Mouse (Mus musculus): ENCODE measurements around the gene B9d2. TPM values are rescaled to one million over a fixed set of nuclear protein-coding genes. Genes with fewer than 3 reads are reported as not detected.

Gene B9d2
- polyA plus RNA-seq, 1 experiment from 2014 or later = 22.5 TPM

GRCm38 (mm10) chr7:25681341-25682231 is 1.0 kb downstream of the B9d2 start:
- no peaks in the 10 kb centered on the region for H3K9me3 ChIP-seq (ENCODE audit: control insufficient read depth, low read length)
- no peak overlapping the region for H3K9ac ChIP-seq (ENCODE audit: low read depth, low read length)
- H3K27ac ChIP-seq (ENCODE audit: low read length) = no peak overlapping the region
- H3K4me2 ChIP-seq (ENCODE audit: low read depth, low read length) = peak overlapping the region; percentile 81
- 60% methylated on average over 15 of the region's 15 CpGs for WGBS
- no peaks in the 10 kb centered on the region for H3K27me3 ChIP-seq (replicated peaks; ENCODE audit: control insufficient read depth, insufficient read depth, low read length)
- ATAC-seq = no peak
- peak overlapping the region; percentile 75 for H3K4me3 ChIP-seq (ENCODE audit: low read length)
- H3K36me3 ChIP-seq (ENCODE audit: control insufficient read depth, insufficient read depth, low read length) = no peaks in the 10 kb centered on the region
- H3K4me1 ChIP-seq (ENCODE audit: control insufficient read depth, insufficient read depth, low read length) = peaks cover 22% of the 10 kb centered on the region

DNA sequence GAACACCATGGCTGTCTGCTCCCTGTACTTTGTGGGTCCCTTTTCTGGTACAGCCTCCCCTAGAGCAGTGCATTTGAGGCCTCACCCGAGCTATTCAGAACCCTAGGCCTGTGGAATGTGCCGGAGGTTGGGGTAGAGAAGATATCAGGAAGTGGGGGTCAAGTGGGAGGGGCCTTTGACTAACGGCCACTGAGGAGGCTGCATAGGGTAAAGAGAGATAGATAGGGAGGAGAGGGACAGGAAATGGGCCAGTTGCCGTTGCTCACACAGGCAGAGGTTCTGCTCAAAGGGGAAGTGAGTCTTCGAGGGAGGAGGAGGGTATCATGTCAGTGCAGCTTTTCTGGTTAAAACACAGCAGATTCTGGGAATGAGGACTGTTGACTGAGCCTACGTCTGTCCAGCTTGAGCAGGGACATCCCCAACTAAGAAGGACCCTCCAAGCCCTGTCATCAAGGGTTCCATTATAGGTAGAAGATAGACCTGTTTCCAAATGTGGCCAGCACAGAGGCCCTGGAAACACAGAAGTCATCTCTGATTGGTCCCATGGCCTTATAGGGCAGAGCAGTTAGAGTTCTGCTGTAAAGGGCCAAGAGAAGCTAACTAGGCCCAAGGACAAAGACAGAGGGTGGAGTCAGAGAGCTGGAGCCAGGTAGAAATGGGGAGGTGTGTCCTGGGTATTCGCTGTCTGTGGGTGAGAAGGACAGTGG is 3.0 kb downstream of the B9d2 start:
- Histone ChIP-seq H3K27me3 (replicated peaks; ENCODE audit: control insufficient read depth, insufficient read depth, low read length) (no peaks in the 10 kb centered on the region; the same call in 1 of the 2 replicates), H3K4me2 (ENCODE audit: low read depth, low read length) (no peak overlapping the region), H3K27ac (ENCODE audit: low read length) (0 out of 2 replicates have a peak overlapping the region, but pooled peaks have one; percentile 3), H3K9me3 (ENCODE audit: control insufficient read depth, low read length) (no peaks in the 10 kb centered on the region), H3K4me3 (ENCODE audit: low read length) (no peak overlapping the region), H3K9ac (ENCODE audit: low read depth, low read length) (0 out of 2 replicates have a peak overlapping the region, but pooled peaks have one; percentile 14), H3K36me3 (ENCODE audit: control insufficient read depth, insufficient read depth, low read length) (no peaks in the 10 kb centered on the region), H3K4me1 (ENCODE audit: control insufficient read depth, insufficient read depth, low read length) (peaks cover 33% of the 10 kb centered on the region)
- WGBS = 49% methylated on average over 7 of the region's 7 CpGs
- ATAC-seq = no peak

- Histone ChIP-seq H3K9me3 (ENCODE audit: control insufficient read depth, low read length) (no peaks in the 10 kb centered on the region), H3K4me2 (ENCODE audit: low read depth, low read length) (no peak overlapping the region), H3K4me3 (ENCODE audit: low read length) (no peak overlapping the region), H3K9ac (ENCODE audit: low read depth, low read length) (no peak overlapping the region), H3K4me1 (ENCODE audit: control insufficient read depth, insufficient read depth, low read length) (peaks cover 36% of the 10 kb centered on the region), H3K27ac (ENCODE audit: low read length) (no peak overlapping the region), H3K36me3 (ENCODE audit: control insufficient read depth, insufficient read depth, low read length) (no peaks in the 10 kb centered on the region), H3K27me3 (replicated peaks; ENCODE audit: control insufficient read depth, insufficient read depth, low read length) (no peaks in the 10 kb centered on the region; the same call in 1 of the 2 replicates)
- no peak for ATAC-seq
- WGBS = 90% methylated on average over 6 of the region's 6 CpGs
Observed at GRCm38 (mm10) chr7:25684659-25685058, 4.1 kb downstream of the B9d2 start.

GRCm38 (mm10) chr7:25685926-25686470 is 5.4 kb downstream of the B9d2 start:
- H3K4me1 ChIP-seq (ENCODE audit: control insufficient read depth, insufficient read depth, low read length) = peaks cover 31% of the 10 kb centered on the region
- no peaks in the 10 kb centered on the region; the same call in 1 of the 2 replicates for H3K27me3 ChIP-seq (replicated peaks; ENCODE audit: control insufficient read depth, insufficient read depth, low read length)
- peak overlapping the region; percentile 90; the same call in 1 of the 2 replicates for H3K9ac ChIP-seq (ENCODE audit: low read depth, low read length)
- H3K36me3 ChIP-seq (ENCODE audit: control insufficient read depth, insufficient read depth, low read length) = no peaks in the 10 kb centered on the region
- 73% methylated on average over 21 of the region's 21 CpGs for WGBS
- H3K4me2 ChIP-seq (ENCODE audit: low read depth, low read length) = peak overlapping the region; percentile 99
- H3K9me3 ChIP-seq (ENCODE audit: control insufficient read depth, low read length) = no peaks in the 10 kb centered on the region
- H3K27ac ChIP-seq (ENCODE audit: low read length) = no peak overlapping the region
- no peak overlapping the region for H3K4me3 ChIP-seq (ENCODE audit: low read length)
- no peak for ATAC-seq

GRCm38 (mm10) chr7:25686680-25687531 is 6.3 kb downstream of the B9d2 start, which contains the start of gene Tgfb1:
Gene Tgfb1 (plus strand): TSS chr7:25687002.
- WGBS = under 1% methylated on average over 67 of the region's 69 CpGs
- peak; percentile 54 for ATAC-seq
- Histone ChIP-seq H3K27me3 (replicated peaks; ENCODE audit: control insufficient read depth, insufficient read depth, low read length) (no peaks in the 10 kb centered on the region; the same call in 1 of the 2 replicates), H3K9ac (ENCODE audit: low read depth, low read length) (peak within 1 kb of the TSS; percentile 90), H3K9me3 (ENCODE audit: control insufficient read depth, low read length) (no peaks in the 10 kb centered on the region), H3K4me1 (ENCODE audit: control insufficient read depth, insufficient read depth, low read length) (peaks cover 27% of the 10 kb centered on the region), H3K36me3 (ENCODE audit: control insufficient read depth, insufficient read depth, low read length) (no peaks in the 10 kb centered on the region), H3K27ac (ENCODE audit: low read length) (peak within 1 kb of the TSS; percentile 77), H3K4me3 (ENCODE audit: low read length) (peak within 1 kb of the TSS; percentile 75), H3K4me2 (ENCODE audit: low read depth, low read length) (peak within 1 kb of the TSS; percentile 99)

DNA sequence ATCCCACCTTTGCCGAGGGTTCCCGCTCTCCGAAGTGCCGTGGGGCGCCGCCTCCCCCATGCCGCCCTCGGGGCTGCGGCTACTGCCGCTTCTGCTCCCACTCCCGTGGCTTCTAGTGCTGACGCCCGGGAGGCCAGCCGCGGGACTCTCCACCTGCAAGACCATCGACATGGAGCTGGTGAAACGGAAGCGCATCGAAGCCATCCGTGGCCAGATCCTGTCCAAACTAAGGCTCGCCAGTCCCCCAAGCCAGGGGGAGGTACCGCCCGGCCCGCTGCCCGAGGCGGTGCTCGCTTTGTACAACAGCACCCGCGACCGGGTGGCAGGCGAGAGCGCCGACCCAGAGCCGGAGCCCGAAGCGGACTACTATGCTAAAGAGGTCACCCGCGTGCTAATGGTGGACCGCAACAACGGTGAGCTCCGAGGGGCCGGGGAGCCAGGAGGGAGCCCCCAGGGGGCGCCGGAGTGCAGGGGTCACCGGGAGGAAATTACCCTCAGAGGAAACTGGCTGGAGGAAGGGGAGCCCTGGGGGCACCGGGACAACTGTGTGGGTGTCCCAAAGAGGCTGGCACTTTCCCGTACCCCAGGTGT is 7.3 kb downstream of the B9d2 start:
- H3K27ac ChIP-seq (ENCODE audit: low read length) = peak overlapping the region; percentile 77
- H3K4me3 ChIP-seq (ENCODE audit: low read length) = peak overlapping the region; percentile 75

GRCm38 (mm10) chr7:25688810-25689586 is 8.4 kb downstream of the B9d2 start:
- Histone ChIP-seq H3K27ac (ENCODE audit: low read length) (peak overlapping the region; percentile 51), H3K4me3 (ENCODE audit: low read length) (peak overlapping the region; percentile 75), H3K9ac (ENCODE audit: low read depth, low read length) (peak overlapping the region; percentile 90), H3K27me3 (replicated peaks; ENCODE audit: control insufficient read depth, insufficient read depth, low read length) (no peaks in the 10 kb centered on the region; the same call in 1 of the 2 replicates), H3K36me3 (ENCODE audit: control insufficient read depth, insufficient read depth, low read length) (no peaks in the 10 kb centered on the region), H3K9me3 (ENCODE audit: control insufficient read depth, low read length) (no peaks in the 10 kb centered on the region), H3K4me1 (ENCODE audit: control insufficient read depth, insufficient read depth, low read length) (peaks cover 21% of the 10 kb centered on the region), H3K4me2 (ENCODE audit: low read depth, low read length) (peak overlapping the region; percentile 99)
- peak; percentile 73 for ATAC-seq
- under 1% methylated on average over 52 of the region's 52 CpGs for WGBS

More for the DNA sequence above, 7.3 kb downstream of the B9d2 start:
- H3K4me2 ChIP-seq (ENCODE audit: low read depth, low read length) = peak overlapping the region; percentile 99
- no peaks in the 10 kb centered on the region; the same call in 1 of the 2 replicates for H3K27me3 ChIP-seq (replicated peaks; ENCODE audit: control insufficient read depth, insufficient read depth, low read length)
- H3K36me3 ChIP-seq (ENCODE audit: control insufficient read depth, insufficient read depth, low read length) = no peaks in the 10 kb centered on the region
- no peaks in the 10 kb centered on the region for H3K9me3 ChIP-seq (ENCODE audit: control insufficient read depth, low read length)
- peak overlapping the region; percentile 90 for H3K9ac ChIP-seq (ENCODE audit: low read depth, low read length)
- peak; percentile 1; the same call in 1 of the 2 replicates for ATAC-seq
- under 1% methylated on average over 47 of the region's 47 CpGs for WGBS
- peaks cover 27% of the 10 kb centered on the region for H3K4me1 ChIP-seq (ENCODE audit: control insufficient read depth, insufficient read depth, low read length)

All from intestine, embryonic 16.5 days (tissue).